Mouse (Mus musculus) heart, adult 9 months (tissue): ENCODE results near the gene Ptges2.
"Not testable (repeated sequence)": the region's sequence is repeated elsewhere in the genome, so short reads cannot be mapped to it uniquely, and the experiment has no call there.

Experiments
- DNase-seq, 2 experiments: peaks; one replicate each; pipeline ENCODE4 v3.0.0; 2022; ENCODE audit warnings: low spot score in 2 of 2

Gene Ptges2

DNA sequence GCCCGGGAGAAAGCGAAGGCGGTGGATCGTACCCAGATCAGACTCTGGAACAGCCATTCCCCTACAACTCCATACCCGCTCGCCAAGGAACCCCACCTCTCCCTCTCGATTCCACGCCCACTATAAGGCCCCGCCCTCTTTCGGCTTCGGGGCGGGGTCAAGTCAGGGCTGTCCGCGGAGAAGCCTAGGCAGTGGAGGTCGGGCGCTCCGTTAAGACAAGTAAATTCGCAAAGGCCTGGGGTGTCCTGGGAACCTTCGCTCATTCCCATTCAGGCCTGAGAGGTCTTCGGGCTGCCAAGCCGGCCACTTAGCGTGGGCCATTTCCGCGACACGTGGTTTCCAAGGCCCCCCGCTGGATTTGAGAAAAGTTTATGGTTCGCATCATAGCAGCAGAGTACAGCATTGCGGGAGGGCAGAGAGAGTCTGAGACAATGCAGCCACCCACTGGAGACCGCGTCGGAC lies at the start of gene Ptges2:
Ptges2 (plus strand) TSS at position 413 of the 462 bp plus-strand sequence.
- DNase-seq, result peak; percentile 91 to 94

DNA sequence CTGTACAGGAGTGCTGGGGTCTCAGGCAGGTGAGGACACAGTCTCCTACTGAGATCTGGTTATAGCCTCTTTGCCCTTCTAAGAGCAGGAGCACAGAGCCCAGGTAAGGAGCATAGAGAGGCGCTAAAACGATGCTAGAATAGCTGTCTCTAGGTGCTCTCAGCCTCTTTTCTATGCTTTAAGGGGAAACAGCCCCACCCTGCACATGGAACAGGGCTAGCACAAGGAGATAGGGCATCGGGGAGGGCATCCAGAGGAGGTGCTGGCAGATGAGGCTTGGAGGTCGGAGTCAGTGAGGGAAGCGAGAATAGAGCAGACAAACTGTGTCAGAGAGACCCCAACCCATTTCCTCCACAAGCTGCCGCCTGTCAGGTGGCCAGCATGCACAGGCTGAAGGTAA lies 48.7 kb upstream of the Ptges2 start:
- no peak for DNase-seq

DNA sequence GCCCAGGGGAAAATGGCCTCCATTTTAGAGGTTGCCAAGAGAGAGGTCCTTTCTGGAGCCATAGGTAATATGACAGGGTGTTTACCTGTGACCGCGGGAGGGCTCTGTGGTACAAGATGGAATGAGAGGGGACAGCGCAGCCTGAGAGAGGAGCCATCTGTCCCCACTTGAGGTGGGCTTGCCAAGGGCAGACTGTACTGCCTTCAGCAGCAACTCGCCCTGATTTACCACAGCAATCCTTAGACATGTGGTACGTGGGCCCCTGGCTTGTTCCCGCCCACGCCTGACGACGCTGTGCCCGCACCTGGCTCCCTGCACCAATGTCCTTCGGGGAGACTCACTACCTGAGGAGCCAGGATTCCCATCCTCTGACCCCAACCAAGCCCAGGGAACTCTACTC lies 47.4 kb upstream of the Ptges2 start:
- no peak for DNase-seq

DNA sequence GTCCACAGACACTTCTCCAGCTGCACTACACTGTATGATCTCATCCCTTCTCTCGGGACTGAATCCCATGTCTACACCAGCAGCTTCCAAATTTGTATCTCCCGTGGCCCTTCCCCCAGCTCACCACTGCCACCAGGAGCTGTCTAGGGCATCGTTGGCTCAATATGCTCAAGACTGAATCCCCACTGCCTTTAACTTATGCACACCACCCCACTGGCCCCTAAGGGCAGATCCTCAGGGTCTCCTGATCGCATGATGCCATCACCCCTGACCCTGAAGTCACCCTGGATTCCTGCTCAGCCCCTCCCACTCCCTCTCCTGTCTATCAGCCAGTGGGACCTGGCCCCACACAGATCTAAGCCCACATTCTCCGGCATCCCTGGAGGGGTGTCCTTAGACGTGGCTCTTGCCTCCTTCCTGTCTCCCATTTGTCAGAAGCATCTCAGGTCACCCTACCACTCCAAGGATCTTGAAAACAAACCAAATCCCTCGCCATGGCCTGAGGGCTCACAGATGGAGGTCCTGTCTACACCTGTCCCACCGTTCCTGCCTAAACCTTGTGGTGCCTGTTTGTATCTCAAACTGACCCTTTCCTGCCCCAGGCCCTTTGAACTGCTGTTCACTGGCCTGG lies 46.0 kb upstream of the Ptges2 start:
- no peak for DNase-seq

DNA sequence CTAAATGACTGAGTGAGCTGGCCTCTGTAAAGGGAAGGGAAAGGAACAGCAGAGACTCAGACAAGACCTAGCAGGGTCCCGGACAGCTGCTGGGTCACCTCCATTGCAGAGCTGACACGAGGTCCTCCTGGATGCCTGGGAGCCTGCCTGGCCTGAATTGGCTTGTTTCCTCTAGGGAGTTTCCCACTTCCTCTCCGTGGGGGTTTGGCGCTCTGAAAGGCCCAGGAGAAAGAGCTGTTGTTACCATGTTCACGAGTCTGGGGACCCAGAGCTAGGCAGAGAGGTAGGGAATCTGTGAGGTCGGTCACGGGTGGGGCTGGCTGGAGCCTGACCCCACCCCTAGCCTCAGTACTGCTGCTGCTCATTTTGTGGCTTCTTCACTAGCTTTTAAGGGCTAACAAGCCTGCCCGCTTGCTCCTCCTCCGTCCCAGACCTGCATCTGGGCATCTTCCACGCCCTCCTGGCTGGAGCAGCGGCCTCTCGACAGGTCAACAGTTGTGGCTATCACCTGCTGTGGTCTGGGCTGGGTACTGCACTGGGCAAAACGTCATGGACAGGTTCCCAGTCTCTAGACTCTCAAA lies 45.1 kb upstream of the Ptges2 start:
- DNase-seq, result peak in 1 of 2 experiments; percentile 32

DNA sequence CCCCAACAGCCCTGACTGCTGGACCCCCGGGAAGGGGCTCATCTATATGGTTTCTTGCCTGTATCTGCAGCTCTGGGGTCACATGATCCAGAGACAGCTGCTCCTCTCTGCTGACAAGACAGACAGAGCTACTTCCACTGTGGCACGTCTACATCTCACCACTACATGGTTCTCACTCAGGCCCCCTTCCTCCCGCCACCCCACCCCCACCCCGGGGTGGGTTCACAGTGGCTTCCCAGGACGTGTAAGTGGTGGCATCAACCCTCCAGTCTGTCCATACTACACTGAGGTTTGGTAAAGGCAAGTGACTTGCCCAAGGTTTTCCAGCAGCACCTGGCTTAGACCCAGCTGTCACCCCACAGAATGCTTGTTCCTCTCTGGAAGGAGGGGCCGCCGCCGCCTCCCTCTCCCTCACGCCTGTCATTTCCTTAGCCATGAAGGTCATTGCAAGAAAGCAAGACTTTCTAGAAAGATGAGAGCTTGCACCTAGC lies 44.2 kb upstream of the Ptges2 start:
- no peak for DNase-seq

DNA sequence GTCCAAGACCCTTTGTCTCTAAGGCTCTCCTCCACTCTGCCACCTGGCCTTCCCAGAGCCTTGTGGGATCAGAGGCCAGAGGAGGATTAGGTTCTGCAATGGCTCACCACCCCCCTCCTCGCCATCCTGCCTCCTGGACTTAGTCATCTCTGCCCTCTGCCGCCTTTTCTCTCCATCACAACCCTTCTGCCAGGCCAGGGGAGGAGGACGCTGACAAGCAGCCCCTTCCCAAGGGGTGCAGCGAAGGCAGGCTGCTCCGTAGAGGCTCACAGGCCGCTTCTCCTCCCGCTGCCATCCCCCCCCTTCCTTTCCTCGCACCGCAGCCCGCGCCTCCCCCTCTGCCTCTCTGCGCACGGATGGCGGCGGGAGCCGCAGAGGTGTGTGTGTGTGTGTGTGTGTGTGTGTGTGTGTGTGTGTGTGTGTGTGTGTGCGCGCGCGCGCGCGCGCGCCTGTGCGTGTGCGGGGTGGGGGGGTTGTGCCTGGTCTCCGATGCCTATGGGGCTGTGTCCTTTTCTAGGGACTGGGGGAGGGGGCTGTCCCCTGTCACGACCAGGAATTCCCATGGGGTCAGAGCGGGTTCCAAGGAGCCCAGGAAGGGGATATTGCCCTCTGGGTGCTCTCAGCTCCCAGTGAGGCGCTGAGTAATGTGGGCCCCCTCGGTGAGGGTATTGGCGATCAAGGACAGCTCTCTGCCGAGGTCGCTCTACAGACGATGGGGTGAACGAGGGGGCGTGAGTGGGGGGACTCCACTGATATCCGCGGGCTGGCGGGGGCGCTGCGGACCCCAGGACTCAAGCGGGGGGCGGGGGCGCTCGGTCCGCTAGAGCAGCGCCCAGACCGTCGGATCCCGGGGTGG lies 43.3 kb upstream of the Ptges2 start, which contains the start of gene Ciz1:
Ciz1 (plus strand) TSS at position 177 of the 856 bp plus-strand sequence.
- DNase-seq, result no peak

DNA sequence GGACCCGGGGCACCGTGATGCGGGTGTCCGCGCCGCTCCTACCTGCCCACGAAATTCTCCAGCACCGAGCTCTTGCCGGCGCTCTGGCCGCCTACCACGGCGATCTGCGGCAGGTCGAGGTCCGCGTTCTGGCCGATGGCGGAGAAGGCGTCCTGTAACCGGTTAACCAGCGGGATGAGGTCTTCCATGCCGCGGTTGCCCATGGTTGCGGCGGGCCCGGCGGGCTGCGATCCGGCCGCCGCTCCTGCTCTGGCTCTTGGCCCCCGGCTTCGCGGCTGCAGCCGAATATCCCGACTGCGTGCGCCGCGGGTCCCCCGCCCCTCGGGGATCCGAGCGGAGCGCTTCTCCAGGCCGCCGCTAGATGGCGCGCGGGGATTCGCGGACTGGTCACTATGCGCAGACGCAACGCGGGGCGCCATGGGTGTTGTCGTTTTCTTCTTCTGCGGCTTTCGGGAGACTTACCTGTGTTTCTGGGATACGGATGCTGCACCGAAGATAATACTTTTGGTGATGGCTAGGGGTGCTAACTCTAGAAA lies 42.6 kb upstream of the Ptges2 start, which contains the start of gene Dnm1:
Dnm1 (minus strand) TSS at position 332 of the 536 bp plus-strand sequence.
- peak; percentile 83 to 91 for DNase-seq

DNA sequence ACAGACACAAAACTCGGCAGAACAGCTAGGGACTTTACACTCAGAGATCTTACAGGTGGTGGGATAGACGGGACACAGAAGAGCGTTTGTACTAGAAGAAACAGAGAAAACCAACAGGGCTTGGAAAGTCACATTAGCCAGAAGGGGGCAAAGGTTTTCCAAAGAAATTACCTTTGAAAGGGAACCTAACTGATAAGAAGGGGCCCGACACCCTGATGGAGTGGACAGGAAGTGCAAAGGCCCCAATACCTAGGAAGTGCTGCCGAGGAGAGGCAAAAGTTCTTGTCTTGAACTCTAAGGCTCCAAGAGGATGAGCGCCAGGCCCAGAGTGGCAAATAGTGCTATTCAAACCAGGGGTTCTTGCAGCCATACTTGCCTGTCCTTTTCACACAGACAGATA lies 41.9 kb upstream of the Ptges2 start:
- DNase-seq, result no peak

DNA sequence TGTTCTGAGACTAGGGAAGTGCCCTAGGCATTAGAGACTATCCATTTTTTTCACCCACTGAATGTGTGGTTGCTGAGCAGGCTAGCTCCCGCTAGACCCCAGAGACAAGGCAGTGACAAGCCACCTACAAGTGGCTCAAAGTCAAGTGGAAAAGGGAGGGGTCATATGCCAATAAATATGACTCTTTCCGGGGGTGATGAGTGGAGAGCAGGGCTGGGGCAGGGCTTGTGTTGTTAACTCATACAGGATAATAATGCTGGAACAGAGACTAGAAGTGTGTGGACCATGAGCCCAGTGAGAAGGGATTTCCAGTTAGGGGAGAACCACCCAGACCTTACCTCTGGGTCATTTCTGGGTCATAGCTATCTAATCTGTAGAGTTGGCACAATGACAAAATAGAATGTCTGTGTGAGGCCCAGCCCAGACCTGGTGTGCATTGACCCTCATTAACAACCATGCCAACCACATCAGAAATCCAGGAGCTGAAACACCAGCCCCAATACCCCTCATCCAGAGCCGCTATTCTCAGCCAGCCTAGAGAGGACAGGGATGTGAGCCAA lies 41.3 kb upstream of the Ptges2 start:
- DNase-seq, result no peak

DNA sequence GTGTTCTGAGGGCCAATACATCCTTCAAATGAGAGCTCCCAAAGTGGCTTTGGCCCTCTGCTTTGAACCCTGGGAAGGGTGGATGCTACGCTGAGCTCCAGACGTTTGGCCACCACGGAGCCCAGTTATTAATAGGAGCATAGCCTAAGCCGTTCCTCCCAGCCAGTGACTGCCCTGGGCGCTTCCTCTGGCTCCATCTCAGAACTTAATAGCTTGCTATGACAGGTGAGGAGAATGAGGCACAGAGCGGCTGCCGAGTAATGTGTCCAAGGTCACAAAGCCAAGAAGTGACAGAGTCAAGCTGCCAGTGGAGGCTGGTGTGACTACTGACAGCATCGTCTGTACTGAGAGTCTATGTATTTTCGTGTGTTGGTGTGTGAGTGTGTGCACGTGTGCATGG lies 39.5 kb upstream of the Ptges2 start:
- no peak for DNase-seq

DNA sequence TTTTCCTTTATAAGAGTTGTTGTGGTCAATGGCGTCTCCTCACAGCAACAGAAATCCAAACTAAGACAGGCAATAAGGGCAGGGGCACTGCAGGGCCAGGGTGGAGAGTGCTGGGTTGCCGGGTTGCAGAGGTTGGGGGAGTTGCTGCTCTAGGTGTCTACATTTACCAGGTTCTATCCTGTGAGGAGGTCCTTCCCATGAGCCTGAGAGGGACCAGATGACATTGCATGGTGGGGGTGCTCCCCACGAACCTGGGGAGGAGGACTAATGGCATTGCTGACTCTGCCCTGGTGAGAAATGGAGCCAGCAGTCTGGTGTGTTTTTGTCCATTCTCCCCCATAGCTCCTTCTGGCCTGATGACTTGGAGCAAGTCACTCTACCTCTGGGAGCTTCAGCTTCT lies 38.0 kb upstream of the Ptges2 start:
- DNase-seq, result no peak

DNA sequence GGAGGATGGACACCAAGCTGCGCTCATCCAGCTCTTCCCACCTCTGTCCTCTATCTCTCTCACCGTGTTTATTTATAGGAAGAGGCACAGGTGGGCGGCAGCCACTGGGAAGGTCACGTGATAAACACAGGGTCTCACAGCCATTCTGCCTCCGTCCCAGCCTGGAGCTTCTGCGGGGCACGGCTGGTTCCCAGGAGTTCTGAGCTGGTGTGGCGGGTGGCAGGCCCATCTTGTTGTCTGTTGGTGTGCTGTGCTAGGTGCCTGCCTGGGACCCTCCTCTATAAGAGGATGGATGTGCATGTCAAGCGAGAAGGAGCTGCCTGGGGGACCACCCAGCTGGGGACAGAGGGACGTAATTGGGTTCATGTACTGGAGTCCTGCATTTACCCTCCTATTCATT lies 37.3 kb upstream of the Ptges2 start:
- DNase-seq, result no peak

DNA sequence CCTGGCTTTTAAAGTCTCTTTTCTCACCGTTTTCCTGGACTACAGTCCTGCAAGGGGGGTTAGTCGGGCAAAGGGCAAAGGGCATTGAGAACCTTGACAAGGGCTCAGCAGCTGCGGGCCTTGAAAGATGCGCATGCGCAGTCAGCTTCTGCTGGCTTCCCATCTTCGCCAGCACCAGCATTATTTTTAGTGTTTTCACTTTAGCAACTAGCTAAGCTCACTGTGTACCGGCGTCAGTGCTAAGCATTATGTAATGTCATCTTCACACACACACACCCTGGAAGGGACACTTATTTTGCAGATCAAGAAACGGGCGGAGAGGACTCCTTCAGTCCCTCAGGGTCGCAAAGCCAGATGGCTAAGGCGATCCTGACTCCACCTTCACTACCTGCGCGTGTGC lies 35.0 kb upstream of the Ptges2 start:
- peak; percentile 85 to 86 for DNase-seq

DNA sequence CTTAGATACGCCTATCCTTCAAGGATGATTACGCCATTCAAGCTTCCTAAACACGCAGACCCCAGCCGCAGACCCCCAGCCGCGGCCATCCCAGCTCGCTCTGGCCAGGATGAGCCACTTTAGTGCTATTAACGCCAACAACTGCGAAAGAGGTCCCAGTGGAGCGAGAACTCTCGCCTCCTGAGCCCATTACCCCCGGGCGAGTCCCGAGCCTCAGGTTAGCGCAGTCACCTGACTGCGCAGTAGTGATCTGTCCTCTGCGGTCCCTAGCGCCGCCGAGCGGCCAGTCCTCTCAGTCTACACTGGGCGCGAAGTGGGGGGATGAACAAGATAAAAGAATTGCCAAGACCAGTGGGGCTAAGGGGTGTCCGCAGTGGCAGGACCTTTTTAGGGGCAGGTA lies 34.3 kb upstream of the Ptges2 start:
- peak; percentile 75 to 78 for DNase-seq

DNA sequence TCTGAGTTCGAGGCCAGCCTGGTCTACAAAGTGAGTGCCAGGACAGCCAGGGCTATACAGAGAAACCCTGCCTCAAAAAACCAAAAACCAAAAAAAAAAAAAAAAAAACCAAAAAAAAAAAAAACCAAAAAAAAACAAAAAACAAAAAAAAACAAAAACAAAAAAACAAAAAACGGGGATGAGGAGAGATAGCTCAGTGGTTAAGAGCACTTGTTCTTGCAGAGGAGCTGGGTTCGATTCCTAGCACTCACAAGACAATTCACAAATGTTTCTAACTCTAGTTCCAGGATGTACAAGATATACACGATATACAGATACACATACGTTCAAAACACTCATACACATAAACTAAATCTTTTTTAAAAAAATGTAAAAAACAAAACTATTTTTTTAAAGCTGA lies 33.4 kb upstream of the Ptges2 start:
- DNase-seq, result not testable (repeated sequence)

DNA sequence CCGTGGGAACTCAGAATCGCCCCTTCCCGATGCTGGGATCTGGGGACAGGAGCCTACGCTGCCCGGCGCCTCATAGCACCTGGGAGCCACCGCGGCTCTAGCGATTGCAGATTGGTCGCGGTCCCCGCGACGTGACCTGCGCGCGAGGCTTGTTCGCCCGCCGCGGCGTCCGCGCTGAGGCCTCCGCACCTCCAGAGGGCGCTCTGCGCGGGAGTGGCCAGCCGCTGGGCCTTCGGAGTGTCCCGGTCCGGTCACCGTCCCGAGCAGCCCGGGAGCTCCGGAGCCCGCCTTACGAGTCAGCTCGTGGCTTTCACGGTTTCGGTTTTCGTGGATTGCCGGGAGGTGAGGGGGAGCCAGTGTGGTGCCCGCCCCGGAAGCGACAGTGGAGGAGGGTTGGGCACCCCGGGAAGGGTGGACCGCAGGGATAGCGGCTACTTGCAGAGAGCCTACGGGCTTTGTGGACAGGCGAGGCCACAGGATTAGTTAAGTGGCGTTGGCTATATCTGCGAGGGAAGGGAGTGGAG lies 32.8 kb upstream of the Ptges2 start:
- peak; percentile 93 to 94 for DNase-seq

DNA sequence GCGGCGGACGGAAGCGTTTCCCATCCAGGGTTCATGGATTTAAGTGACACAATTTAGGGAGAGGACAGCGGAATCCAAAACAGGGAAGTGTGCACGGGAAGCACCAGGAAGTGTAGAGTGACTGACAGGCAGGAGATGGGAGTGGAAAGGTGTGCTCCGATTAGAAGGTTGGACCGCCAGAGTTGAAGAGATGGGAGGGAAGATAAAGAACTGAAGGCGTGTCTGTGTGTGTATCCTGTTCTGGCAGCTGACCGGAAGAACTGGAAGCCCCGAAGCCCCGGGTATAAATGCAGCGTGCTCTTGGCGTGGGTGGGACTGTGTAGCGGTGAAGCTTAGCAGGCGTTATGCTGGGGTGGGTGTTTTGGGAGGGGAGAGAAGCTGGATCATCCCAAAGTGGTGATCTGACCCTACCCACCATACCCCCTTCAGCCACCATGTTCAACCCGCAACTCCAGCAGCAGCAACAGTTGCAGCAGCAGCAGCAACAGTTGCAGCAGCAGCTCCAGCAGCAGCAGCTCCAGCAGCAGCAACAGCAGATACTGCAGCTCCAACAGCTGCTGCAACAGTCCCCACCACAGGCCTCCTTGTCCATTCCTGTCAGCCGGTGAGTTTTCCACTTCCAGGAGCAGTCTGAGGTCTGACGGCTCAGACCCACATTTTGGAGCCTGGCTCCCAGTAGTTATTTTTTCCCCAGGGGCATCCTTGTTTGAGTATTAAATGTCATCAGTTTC lies 32.2 kb upstream of the Ptges2 start:
- no peak for DNase-seq

DNA sequence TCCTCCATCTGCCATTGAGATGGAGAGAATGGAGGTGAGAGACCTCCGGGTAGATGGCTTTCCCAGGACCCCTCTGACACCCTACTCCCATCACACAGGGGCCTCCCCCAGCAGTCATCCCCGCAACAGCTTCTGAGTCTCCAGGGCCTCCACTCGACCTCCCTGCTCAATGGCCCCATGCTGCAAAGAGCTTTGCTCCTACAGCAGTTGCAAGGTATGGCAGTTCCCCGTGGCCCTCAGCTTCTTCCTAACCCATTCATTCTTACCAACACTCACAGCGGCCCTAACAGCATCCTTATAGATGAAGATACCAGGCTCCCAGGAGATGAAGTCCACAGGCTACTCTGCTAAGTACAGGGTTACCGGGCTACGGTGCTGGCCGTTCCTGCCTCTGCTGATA lies 31.6 kb upstream of the Ptges2 start:
- DNase-seq, result no peak

DNA sequence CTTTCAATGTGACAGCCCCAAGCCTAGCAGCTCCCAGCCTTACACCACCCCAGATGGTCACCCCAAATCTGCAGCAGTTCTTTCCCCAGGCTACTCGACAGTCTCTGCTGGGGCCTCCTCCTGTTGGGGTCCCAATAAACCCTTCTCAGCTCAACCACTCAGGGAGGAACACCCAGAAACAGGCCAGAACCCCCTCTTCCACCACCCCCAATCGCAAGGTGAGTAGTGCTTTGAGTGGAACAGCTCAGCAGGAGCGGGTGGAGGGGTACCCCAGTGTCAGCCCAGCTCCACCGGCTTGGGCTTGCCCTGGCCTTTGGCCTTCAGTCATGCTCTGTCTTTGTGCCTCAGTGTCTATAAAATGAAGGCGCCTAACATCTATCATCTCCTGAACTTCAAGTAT lies 28.4 kb upstream of the Ptges2 start:
- no peak for DNase-seq

DNA sequence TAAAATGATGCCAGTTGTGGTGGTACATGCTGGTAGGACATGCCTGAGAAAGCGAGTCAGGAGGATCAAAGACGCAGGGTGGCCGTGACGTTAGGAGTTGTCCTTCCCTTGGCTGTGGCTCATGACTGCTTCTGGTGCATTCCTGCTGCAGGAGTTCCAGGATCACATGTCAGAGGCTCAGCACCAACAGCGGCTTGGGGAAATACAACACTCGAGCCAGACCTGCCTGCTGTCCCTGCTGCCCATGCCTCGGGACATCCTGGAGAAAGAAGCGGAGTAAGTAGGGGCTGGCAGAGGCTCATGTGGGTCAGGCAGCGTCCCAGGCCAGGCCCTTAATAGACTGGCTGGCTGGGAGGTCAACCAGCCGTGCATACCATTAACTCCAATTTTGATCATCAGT lies 21.5 kb upstream of the Ptges2 start:
- DNase-seq, result peak in 1 of 2 experiments; percentile 52
